Mouse (Mus musculus) limb, embryonic 11.5 days (tissue): Measurements from ENCODE around the gene Lhfpl2. TPM values are rescaled to one million over a fixed set of nuclear protein-coding genes. Genes with fewer than 3 reads are reported as not detected.

Source experiments
- ATAC-seq: fragments of 200-750 bp; cut with Nextera tagmentation; 2 replicates; pipeline ENCODE4 v1.8.0; 2017; ENCODE audit warnings: low read depth; ENCODE audit not compliant: insufficient number of reproducible peaks, low FRiP score, low TSS enrichment
- DNase-seq: peaks from one replicate; pipeline ENCODE4 v3.0.0-alpha.2; 2015; ENCODE audit warnings: low spot score
- H3K27ac ChIP-seq: fragments of 300-500 bp; sonication (generic); replicated peaks from 2 replicates; pipeline ENCODE4 v1.5.1; 2014; ENCODE audit warnings: low read depth, mild to moderate bottlenecking, low read length
- H3K27me3 ChIP-seq: fragments of 300-500 bp; sonication (generic); 2 replicates; pipeline ENCODE4 v1.6.1; 2014; ENCODE audit warnings: mild to moderate bottlenecking, low read length, mixed read lengths; ENCODE audit not compliant: control insufficient read depth, insufficient read depth
- H3K36me3 ChIP-seq: fragments of 300-500 bp; sonication (generic); 2 replicates; pipeline ENCODE4 v1.6.1; 2014; ENCODE audit warnings: mild to moderate bottlenecking, low read length, moderate library complexity, mixed read lengths; ENCODE audit not compliant: control insufficient read depth, insufficient read depth
- H3K4me1 ChIP-seq: fragments of 300-500 bp; sonication (generic); 2 replicates; pipeline ENCODE4 v1.6.1; 2014; ENCODE audit warnings: low read length, mixed read lengths; ENCODE audit not compliant: control insufficient read depth, insufficient read depth
- H3K4me2 ChIP-seq: fragments of 300-500 bp; sonication (generic); 2 replicates; pipeline ENCODE4 v1.6.1; 2014; ENCODE audit warnings: low read depth, mild to moderate bottlenecking, moderate library complexity; ENCODE audit not compliant: severe bottlenecking
- H3K4me3 ChIP-seq: fragments of 300-500 bp; sonication (generic); 2 replicates; pipeline ENCODE4 v1.5.1; 2014; ENCODE audit warnings: low read depth, low read length
- H3K9ac ChIP-seq: fragments of 300-500 bp; sonication (generic); 2 replicates; pipeline ENCODE4 v1.6.1; 2014; ENCODE audit warnings: mild to moderate bottlenecking, low read length
- H3K9me3 ChIP-seq: fragments of 300-500 bp; sonication (generic); 2 replicates; pipeline ENCODE4 v1.6.1; 2016; ENCODE audit warnings: low read length; ENCODE audit not compliant: control insufficient read depth
- WGBS: fragments of 180-500 bp; shearing (Covaris S2); extraction: QIAGEN DNeasy Blood & Tissue Kit; methylation state at CpG from one replicate; pipeline ENCODE4 v1.1.7; 2014; 5-methylcytosine and 5-hydroxymethylcytosine counted together
- polyA plus RNA-seq: library from polyadenylated mRNA; unstranded; fragments of >200 nt; fragmentation: Nextera tagmentation; extraction: Ambion mirVana; gene quantifications from 2 replicates; pipeline ENCODE4 v1.2.1, GENCODE M21; 2014

Gene Lhfpl2
- polyA plus RNA-seq, 1 experiment from 2014 or later = 37.4 TPM

DNA sequence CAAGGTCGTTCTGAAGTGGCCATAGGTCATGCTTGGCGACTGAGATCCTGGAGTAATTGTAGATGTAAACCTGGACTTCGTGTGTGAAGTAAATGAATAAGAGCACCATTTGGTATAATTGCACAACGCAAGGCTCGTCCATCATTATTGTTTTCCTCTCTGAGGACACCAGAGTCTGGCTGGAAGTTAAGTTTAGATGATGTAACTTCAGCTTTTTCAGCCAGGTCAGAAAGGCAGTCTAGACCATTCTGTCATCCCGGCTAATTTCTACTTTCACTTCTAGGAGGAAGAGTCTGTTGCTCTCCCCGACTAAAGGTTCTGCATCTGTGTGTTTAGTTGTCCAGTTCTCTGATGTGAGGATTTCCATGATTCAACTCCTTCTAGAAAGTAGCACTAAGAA, 7.6 kb upstream of the Lhfpl2 start:
- Histone ChIP-seq H3K9me3 (no peaks in the 10 kb centered on the region), H3K4me3 (no peak overlapping the region), H3K36me3 (no peaks in the 10 kb centered on the region), H3K4me1 (no peaks in the 10 kb centered on the region), H3K4me2 (no peak overlapping the region), H3K27ac (no peak overlapping the region), H3K27me3 (no peaks in the 10 kb centered on the region), H3K9ac (no peak overlapping the region)
- no peak for ATAC-seq
- 56% methylated on average over 7 of the region's 7 CpGs for WGBS
- no peak for DNase-seq

DNA sequence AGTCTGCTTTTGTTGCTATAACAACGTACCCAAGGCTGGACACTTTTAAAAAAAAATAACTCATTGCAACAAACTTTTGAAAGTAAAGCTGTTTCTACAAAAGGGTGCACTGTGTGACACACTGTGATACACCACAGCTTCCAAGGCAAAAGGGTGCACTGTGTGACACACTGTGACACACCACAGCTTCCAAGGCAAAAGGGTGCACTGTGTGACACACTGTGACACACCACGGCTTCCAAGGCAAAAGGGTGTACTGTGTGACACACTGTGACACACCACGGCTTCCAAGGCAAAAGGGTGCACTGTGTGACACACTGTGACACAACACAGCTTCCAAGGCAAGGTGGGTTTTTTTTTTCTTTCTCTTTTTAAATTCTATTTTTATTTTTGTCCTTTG, 6.8 kb upstream of the Lhfpl2 start:
- no peak for DNase-seq
- no peaks in the 10 kb centered on the region for H3K9me3 ChIP-seq
- H3K27me3 ChIP-seq = no peaks in the 10 kb centered on the region
- H3K9ac ChIP-seq = no peak overlapping the region
- 92% methylated on average over 3 of the region's 3 CpGs for WGBS
- no peak overlapping the region for H3K4me3 ChIP-seq
- no peak for ATAC-seq
- H3K27ac ChIP-seq = no peak overlapping the region
- no peak overlapping the region for H3K4me2 ChIP-seq
- H3K4me1 ChIP-seq = no peaks in the 10 kb centered on the region
- no peaks in the 10 kb centered on the region for H3K36me3 ChIP-seq

DNA sequence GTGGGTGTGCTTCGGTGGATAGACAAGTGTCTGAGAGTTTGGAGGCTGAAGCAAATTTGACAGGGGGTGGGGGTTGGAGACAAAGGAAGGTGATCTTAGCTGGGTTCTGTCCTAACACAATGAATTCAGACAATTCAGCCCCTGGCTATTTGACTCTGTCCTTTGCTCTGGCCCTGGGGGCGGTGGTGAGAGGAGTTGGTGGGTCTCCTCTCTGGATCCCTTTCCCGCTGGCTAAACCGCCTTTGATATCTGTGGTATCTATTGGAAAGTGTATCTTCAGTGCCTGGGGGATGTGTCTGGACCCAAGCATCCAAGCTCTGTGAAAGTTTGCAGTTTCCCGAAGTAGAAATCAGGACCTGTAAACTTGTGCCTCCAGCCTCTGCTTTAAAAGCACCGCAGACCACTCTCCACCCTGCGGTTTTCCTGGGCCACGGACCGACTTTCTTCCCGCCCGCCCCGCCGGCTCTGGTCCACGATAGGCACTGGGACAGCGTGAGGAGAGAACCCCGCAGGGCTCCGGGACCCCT, 497 bp upstream of the Lhfpl2 start:
- 2% methylated on average over 17 of the region's 17 CpGs for WGBS
- H3K9me3 ChIP-seq = no peaks in the 10 kb centered on the region
- H3K27ac ChIP-seq = peak overlapping the region; percentile 86
- no peaks in the 10 kb centered on the region for H3K36me3 ChIP-seq
- peak overlapping the region; percentile 68 for H3K4me2 ChIP-seq
- no peak for DNase-seq
- no peak; the same call in 1 of the 2 replicates for ATAC-seq
- peak overlapping the region; percentile 95 for H3K9ac ChIP-seq
- H3K4me3 ChIP-seq = peak overlapping the region; percentile 90
- peaks cover 12% of the 10 kb centered on the region for H3K4me1 ChIP-seq
- H3K27me3 ChIP-seq = no peaks in the 10 kb centered on the region

DNA sequence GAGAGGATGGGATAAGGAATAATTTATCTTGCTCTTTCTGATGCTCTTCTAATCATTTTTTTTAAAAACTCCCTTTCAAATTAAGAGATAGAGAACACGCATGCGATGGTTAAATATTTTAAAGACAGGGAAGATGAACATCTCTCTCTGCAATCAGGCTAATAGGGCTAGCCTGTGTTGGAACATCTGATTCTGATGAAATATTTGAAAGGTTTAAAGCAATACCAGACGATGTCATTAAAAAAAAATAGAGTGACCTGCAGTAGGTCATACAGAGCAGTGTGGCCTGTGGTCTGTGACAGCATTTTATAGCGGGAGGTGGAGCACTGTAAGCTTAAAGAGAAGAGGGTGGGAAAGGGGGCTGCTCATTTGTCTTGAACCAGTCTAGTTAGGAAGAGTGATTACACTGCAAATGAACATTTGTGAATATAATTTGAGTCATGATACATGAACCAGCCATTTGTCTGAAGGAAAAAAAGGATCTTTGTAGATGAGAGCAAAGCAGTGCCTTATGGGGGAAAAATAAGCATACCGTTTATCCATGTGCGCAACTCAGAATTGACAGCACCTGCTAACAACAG, 1.1 kb downstream of the Lhfpl2 start:
- Histone ChIP-seq H3K4me3 (peak overlapping the region; percentile 90), H3K4me1 (peaks cover 26% of the 10 kb centered on the region), H3K27me3 (no peaks in the 10 kb centered on the region), H3K9me3 (no peaks in the 10 kb centered on the region), H3K9ac (peak overlapping the region; percentile 95), H3K27ac (peak overlapping the region; percentile 86; the same call in 1 of the 2 replicates), H3K36me3 (no peaks in the 10 kb centered on the region), H3K4me2 (peak overlapping the region; percentile 68)
- no peak for ATAC-seq
- no peak for DNase-seq
- WGBS = 28% methylated on average over 6 of the region's 6 CpGs

DNA sequence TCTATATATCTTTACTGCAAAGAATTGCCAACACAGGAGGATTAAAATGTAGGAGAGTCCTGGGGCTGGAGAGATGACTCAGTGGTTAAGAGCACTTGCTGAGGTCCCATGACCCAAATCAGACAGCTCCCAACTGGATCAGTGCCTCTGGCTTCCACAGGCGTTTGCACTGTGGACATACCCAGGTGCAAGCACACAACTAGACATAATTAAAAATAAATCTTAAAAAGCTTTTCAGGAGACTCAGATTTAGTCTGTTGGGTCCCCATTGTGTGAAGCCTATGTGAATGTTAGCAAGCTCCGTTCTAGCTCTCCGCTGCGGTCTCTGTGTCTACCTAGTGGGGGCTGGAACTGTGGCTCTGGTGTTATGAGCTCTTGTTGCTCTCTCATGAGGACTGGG, 1.8 kb downstream of the Lhfpl2 start:
- H3K4me3 ChIP-seq = no peak overlapping the region
- ATAC-seq (no peak), DNase-seq (no peak)
- H3K27ac ChIP-seq = no peak overlapping the region
- no peaks in the 10 kb centered on the region for H3K36me3 ChIP-seq
- 89% methylated on average over 4 of the region's 4 CpGs for WGBS
- no peaks in the 10 kb centered on the region for H3K9me3 ChIP-seq
- no peaks in the 10 kb centered on the region for H3K27me3 ChIP-seq
- H3K4me2 ChIP-seq = peak overlapping the region; percentile 68; the same call in 1 of the 2 replicates
- no peak overlapping the region for H3K9ac ChIP-seq
- peaks cover 30% of the 10 kb centered on the region for H3K4me1 ChIP-seq

DNA sequence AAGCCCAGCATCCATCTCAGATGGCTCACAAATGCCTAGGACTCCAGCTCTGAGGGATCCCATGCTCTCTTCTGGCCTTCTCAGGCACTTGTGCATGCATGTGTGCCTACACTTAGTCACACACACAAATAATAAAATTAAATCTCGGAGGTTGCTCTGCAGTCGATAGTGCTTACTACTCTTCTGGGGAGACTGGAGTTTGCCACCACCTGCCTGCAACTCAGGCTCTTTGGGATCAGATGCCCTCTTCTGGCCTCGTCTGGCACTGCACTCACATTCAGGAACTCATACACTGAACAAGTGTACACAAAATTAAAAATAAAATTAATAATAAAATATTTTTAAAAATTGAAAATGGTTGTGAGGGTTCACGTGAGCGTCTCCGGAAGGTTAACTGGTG, 2.2 kb downstream of the Lhfpl2 start:
- ATAC-seq (no peak), DNase-seq (peak; percentile 62)
- no peak overlapping the region for H3K4me2 ChIP-seq
- peaks cover 34% of the 10 kb centered on the region for H3K4me1 ChIP-seq
- H3K9me3 ChIP-seq = no peaks in the 10 kb centered on the region
- H3K9ac ChIP-seq = no peak overlapping the region
- H3K27me3 ChIP-seq = no peaks in the 10 kb centered on the region
- H3K4me3 ChIP-seq = no peak overlapping the region
- H3K27ac ChIP-seq = no peak overlapping the region
- WGBS = 78% methylated on average over 6 of the region's 6 CpGs
- H3K36me3 ChIP-seq = no peaks in the 10 kb centered on the region

DNA sequence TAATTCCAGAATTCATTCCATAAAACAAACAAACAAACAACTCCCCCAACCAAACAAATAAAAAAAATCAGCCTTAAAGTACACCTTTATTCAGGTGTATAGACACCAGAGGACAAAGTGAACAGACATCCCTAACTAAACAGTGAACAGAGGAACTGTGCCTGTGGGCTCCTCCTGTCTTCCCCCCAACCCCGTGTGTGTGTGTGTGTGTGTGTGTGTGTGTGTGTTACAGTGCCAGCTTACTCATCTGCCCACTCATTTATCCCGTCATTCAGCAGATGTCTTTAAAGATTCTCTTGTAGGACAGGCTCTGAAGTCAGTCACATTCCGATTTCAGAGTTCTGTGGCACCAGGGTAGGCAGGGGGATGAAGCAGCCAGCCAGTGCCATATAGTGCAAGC, 2.9 kb downstream of the Lhfpl2 start:
- DNase-seq (no peak), ATAC-seq (no peak)

DNA sequence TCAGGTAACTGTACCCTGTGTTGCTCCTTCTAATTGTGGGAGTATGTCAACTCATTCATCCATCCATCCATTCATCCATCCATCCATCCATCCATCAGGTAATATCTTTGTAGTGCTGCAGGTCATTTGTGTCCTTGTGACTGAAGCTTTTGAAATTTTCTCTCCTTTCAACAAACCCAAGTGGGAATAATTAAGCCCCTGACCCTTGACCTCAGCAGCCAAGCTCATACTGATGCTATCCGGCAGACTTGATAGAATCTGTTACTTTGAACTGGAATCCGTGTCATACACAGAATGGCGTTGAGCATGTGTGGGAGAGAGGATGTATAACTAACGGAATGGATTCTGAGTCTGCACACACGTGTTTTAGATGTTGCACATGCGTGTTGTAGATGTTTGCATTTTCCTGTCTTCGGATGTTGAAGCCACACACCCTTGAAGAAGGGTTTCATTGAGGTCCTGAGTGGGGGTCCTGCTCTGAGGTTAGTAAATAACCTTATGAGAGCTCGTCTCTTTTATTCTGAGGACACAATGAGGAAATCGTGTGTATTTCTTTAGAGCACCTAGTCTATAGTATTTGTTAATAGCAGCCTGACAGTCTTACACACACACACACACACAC, 3.8 kb downstream of the Lhfpl2 start:
- no peak overlapping the region for H3K27ac ChIP-seq
- no peak overlapping the region for H3K4me3 ChIP-seq
- no peak overlapping the region for H3K4me2 ChIP-seq
- H3K27me3 ChIP-seq = no peaks in the 10 kb centered on the region
- H3K9me3 ChIP-seq = no peaks in the 10 kb centered on the region
- H3K36me3 ChIP-seq = no peaks in the 10 kb centered on the region
- no peak overlapping the region for H3K9ac ChIP-seq
- H3K4me1 ChIP-seq = peaks cover 49% of the 10 kb centered on the region
- ATAC-seq (no peak), DNase-seq (no peak)
- WGBS = 36% methylated on average over 9 of the region's 9 CpGs

More for the DNA sequence above, 2.9 kb downstream of the Lhfpl2 start:
- WGBS = 82% methylated on average over 3 of the region's 3 CpGs
- Histone ChIP-seq H3K4me3 (no peak overlapping the region), H3K4me1 (peaks cover 41% of the 10 kb centered on the region), H3K27ac (no peak overlapping the region), H3K9ac (no peak overlapping the region), H3K4me2 (no peak overlapping the region), H3K9me3 (no peaks in the 10 kb centered on the region), H3K36me3 (no peaks in the 10 kb centered on the region), H3K27me3 (no peaks in the 10 kb centered on the region)
